In the genomic region with DNA sequence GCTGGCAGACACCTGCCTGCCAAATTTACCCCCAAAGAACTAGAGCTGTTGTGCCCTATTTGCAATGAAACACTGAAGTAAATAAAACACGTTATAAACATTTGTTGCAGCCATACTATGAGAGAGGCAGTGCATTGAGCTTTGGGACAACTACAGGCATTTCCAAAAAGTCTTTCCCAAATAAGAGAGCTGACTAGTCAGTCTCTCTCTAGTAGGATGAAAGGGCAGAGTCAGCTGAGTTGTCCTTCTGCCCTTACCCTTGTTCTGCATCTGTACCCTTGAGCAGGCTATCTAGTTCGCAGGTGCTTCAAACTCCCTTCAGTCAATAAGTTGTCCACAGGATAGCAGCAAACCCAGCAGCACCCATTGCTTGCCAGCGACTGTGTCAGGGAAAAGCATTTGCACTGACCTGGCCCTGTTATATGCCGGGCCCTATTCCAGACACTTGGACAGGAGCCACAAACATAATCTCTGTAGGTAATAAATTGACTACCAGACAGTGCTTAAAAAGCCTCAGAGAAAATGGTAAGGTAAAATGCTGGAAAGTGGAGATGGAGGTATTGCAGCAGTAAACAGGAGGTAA, we compare ENCODE assay signal across 8 mouse cellular contexts. TPM values are rescaled to one million over a fixed set of nuclear protein-coding genes. Genes with fewer than 3 reads are reported as not detected.
DNase-seq lines count a peak whose midpoint lies in the region; ATAC-seq and TF ChIP-seq lines count a peak whose summit lies in the region.

TSS of gene D430041D05Rik (minus strand) at position 51 of the 583 bp plus-strand sequence.

- no peak for DNase-seq in kidney, postnatal 0 days (ENCODE audit: low spot score)
- DNase-seq in kidney, postnatal 25 days: no peak
- DNase-seq in cerebellum, postnatal 25 days: peak; percentile 56 to 60
- no peak for DNase-seq in hindbrain, embryonic 10.5 days (ENCODE audit: low spot score)
- DNase-seq in liver, embryonic 13.5 days: no peak
- DNase-seq in yolk sac, embryonic 10.5 days (ENCODE audit: low spot score): no peak
- no peak for DNase-seq in B cell, adult 2 months
- DNase-seq in spleen, postnatal 4 days (ENCODE audit: low spot score in 2 of 2): no peak

- H3K4me1 ChIP-seq in kidney, postnatal 0 days (replicated peaks; ENCODE audit: insufficient read depth, low read length): peaks cover 7% of the 10 kb centered on the region
- H3K4me1 ChIP-seq in hindbrain, embryonic 10.5 days (replicated peaks): peaks cover 36% of the 10 kb centered on the region; the same call in 1 of the 2 replicates
- H3K4me1 ChIP-seq in liver, embryonic 13.5 days (replicated peaks): peaks cover 3% of the 10 kb centered on the region

- ATAC-seq in kidney, postnatal 0 days (replicated peaks; ENCODE audit: low FRiP score, low read depth): no peak
- ATAC-seq in liver, embryonic 13.5 days (ENCODE audit: low read depth): no peak

- no peak within 1 kb of the TSS for H3K27ac ChIP-seq in kidney, postnatal 0 days
- H3K27ac ChIP-seq in hindbrain, embryonic 10.5 days: peak within 1 kb of the TSS; percentile 90
- H3K27ac ChIP-seq in liver, embryonic 13.5 days: no peak within 1 kb of the TSS

- no peak for TF ChIP-seq CTCF in kidney, postnatal 0 days (IDR thresholded peaks at IDR 0.05; ENCODE audit: low read depth)

- H3K27me3 ChIP-seq in kidney, postnatal 0 days (ENCODE audit: insufficient read depth, low read length): peaks cover 37% of the 10 kb centered on the region
- H3K27me3 ChIP-seq in hindbrain, embryonic 10.5 days (ENCODE audit: insufficient read depth, poor library complexity, severe bottlenecking): peaks cover 76% of the 10 kb centered on the region
- H3K27me3 ChIP-seq in liver, embryonic 13.5 days: peaks cover 76% of the 10 kb centered on the region

- WGBS in kidney, postnatal 0 days: 53% methylated on average over 4 of the region's 4 CpGs
- 67% methylated on average over 4 of the region's 4 CpGs for WGBS in hindbrain, embryonic 10.5 days
- 50% methylated on average over 4 of the region's 4 CpGs for WGBS in liver, embryonic 13.5 days (ENCODE audit: insufficient replicate concordance)

- peak within 1 kb of the TSS; percentile 58 for H3K4me3 ChIP-seq in kidney, postnatal 0 days (replicated peaks; ENCODE audit: low read depth, low read length)
- peak within 1 kb of the TSS; percentile 71 for H3K4me3 ChIP-seq in hindbrain, embryonic 10.5 days
- H3K4me3 ChIP-seq in liver, embryonic 13.5 days (replicated peaks): peak within 1 kb of the TSS; percentile 46

- H3K36me3 ChIP-seq in kidney, postnatal 0 days (ENCODE audit: insufficient read depth, low read length): no peaks in the 10 kb centered on the region
- no peaks in the 10 kb centered on the region for H3K36me3 ChIP-seq in hindbrain, embryonic 10.5 days
- H3K36me3 ChIP-seq in liver, embryonic 13.5 days: no peaks in the 10 kb centered on the region

- peak within 1 kb of the TSS; percentile 100 for H3K4me2 ChIP-seq in kidney, postnatal 0 days (ENCODE audit: low read length)
- peak within 1 kb of the TSS; percentile 67 for H3K4me2 ChIP-seq in liver, embryonic 13.5 days

- peak within 1 kb of the TSS; percentile 50 for H3K9ac ChIP-seq in kidney, postnatal 0 days (ENCODE audit: low read depth, low read length)
- H3K9ac ChIP-seq in liver, embryonic 13.5 days: no peak within 1 kb of the TSS; the same call in 1 of the 2 replicates

- H3K9me3 ChIP-seq in kidney, postnatal 0 days (replicated peaks; ENCODE audit: low read length): no peaks in the 10 kb centered on the region
- no peaks in the 10 kb centered on the region for H3K9me3 ChIP-seq in hindbrain, embryonic 10.5 days
- H3K9me3 ChIP-seq in liver, embryonic 13.5 days (replicated peaks): no peaks in the 10 kb centered on the region

RNA-seq across cellular contexts. Expression of gene D430041D05Rik, which starts in this region (rescaled TPM):
- 0.22 and 0.34 TPM in 2 replicates for polyA plus RNA-seq in kidney, postnatal 0 days (2015; fragmentation: Nextera tagmentation; extraction: Ambion mirVana)
- polyA plus RNA-seq in hindbrain, embryonic 10.5 days (2016; fragmentation: Nextera tagmentation; extraction: Ambion mirVana): 1.2 and 1.7 TPM in 2 replicates
- polyA plus RNA-seq in liver, embryonic 13.5 days (2015; fragmentation: Nextera tagmentation; extraction: Ambion mirVana): 0.01 and 0.05 TPM in 2 replicates

Comparison
In these comparisons a context has a peak if more than half of its experiments do, and no peak if none do; other contexts are left out.
1. DNase-seq: peak in cerebellum, postnatal 25 days (2 of 2); none in kidney, postnatal 0 days (single experiment), kidney, postnatal 25 days (0 of 2), hindbrain, embryonic 10.5 days (single experiment), liver, embryonic 13.5 days (single experiment), yolk sac, embryonic 10.5 days (single experiment), B cell, adult 2 months (0 of 2) and spleen, postnatal 4 days (0 of 2).
2. Peak in every context shown above with its lines, with median percentiles within 50 percentile points of each other: H3K4me3 ChIP-seq.